ENCODE assay signal across 9 mouse cellular contexts in genomic region chr19:58060854-58061358, GRCm38 (mm10).
DNase-seq lines count a peak whose midpoint lies in the region; ATAC-seq lines count a peak whose summit lies in the region.
"Had no signal": no experiment of that assay in that cellular context is flagged by ENCODE, and none has a peak within 500 bp of the region (broad histone marks: within the 10 kb centered on the region; RNA-seq: fewer than 3 reads in every experiment).

No protein-coding gene starts in this region.

- DNase-seq in heart, postnatal 4 days: no peak
- peak; percentile 49 for DNase-seq in hindbrain, embryonic 14.5 days (ENCODE audit: low spot score)
- no peak for DNase-seq in frontal cortex, postnatal 36 days (ENCODE audit: low spot score in 2 of 2)
- DNase-seq in ovary, postnatal 14 days (ENCODE audit: low spot score): no peak
- DNase-seq in left cerebral cortex, adult 9 months (ENCODE audit: low spot score in 2 of 2): no peak

- no peaks in the 10 kb centered on the region for H3K36me3 ChIP-seq in heart, embryonic 13.5 days
- H3K36me3 ChIP-seq in embryonic facial prominence, embryonic 12.5 days: no peaks in the 10 kb centered on the region
- H3K36me3 ChIP-seq in hindbrain, embryonic 14.5 days (replicated peaks; ENCODE audit: control insufficient read depth, insufficient read depth): no peaks in the 10 kb centered on the region
- no peaks in the 10 kb centered on the region for H3K36me3 ChIP-seq in midbrain, embryonic 15.5 days (replicated peaks)

- no peaks in the 10 kb centered on the region for H3K9me3 ChIP-seq in heart, embryonic 13.5 days
- no peaks in the 10 kb centered on the region for H3K9me3 ChIP-seq in embryonic facial prominence, embryonic 12.5 days
- no peaks in the 10 kb centered on the region for H3K9me3 ChIP-seq in hindbrain, embryonic 14.5 days (ENCODE audit: control insufficient read depth, low read length)
- no peaks in the 10 kb centered on the region for H3K9me3 ChIP-seq in midbrain, embryonic 15.5 days

- WGBS in heart, embryonic 13.5 days: 18% methylated on average over 15 of the region's 15 CpGs
- WGBS in embryonic facial prominence, embryonic 12.5 days: 13% methylated on average over 15 of the region's 15 CpGs
- 5% methylated on average over 15 of the region's 15 CpGs for WGBS in hindbrain, embryonic 14.5 days
- 8% methylated on average over 15 of the region's 15 CpGs for WGBS in midbrain, embryonic 15.5 days

- no peaks in the 10 kb centered on the region for H3K27me3 ChIP-seq in heart, embryonic 13.5 days (replicated peaks)
- H3K27me3 ChIP-seq in embryonic facial prominence, embryonic 12.5 days: no peaks in the 10 kb centered on the region
- no peaks in the 10 kb centered on the region for H3K27me3 ChIP-seq in hindbrain, embryonic 14.5 days (ENCODE audit: control insufficient read depth, insufficient read depth, low read length)
- H3K27me3 ChIP-seq in midbrain, embryonic 15.5 days (replicated peaks): no peaks in the 10 kb centered on the region

- ATAC-seq in heart, embryonic 13.5 days (ENCODE audit: extremely low read depth, insufficient number of reproducible peaks, low FRiP score, low TSS enrichment): no peak
- peak; percentile 79 for ATAC-seq in embryonic facial prominence, embryonic 12.5 days (ENCODE audit: insufficient number of reproducible peaks, insufficient read depth, low FRiP score, low TSS enrichment)
- peak; percentile 60; the same call in 1 of the 2 replicates for ATAC-seq in hindbrain, embryonic 14.5 days (ENCODE audit: low FRiP score)
- ATAC-seq in midbrain, embryonic 15.5 days (replicated peaks): peak; percentile 71

- H3K4me1 ChIP-seq in heart, embryonic 13.5 days: peaks cover 58% of the 10 kb centered on the region
- H3K4me1 ChIP-seq in embryonic facial prominence, embryonic 12.5 days: peaks cover 28% of the 10 kb centered on the region
- peaks cover 45% of the 10 kb centered on the region for H3K4me1 ChIP-seq in hindbrain, embryonic 14.5 days (replicated peaks; ENCODE audit: control insufficient read depth, insufficient read depth, low read length)
- peaks cover 48% of the 10 kb centered on the region for H3K4me1 ChIP-seq in midbrain, embryonic 15.5 days

- H3K9ac ChIP-seq in heart, embryonic 13.5 days: peak overlapping the region; percentile 54
- no peak overlapping the region for H3K9ac ChIP-seq in embryonic facial prominence, embryonic 12.5 days
- peak overlapping the region; percentile 0; the same call in 1 of the 2 replicates for H3K9ac ChIP-seq in hindbrain, embryonic 14.5 days
- no peak overlapping the region for H3K9ac ChIP-seq in midbrain, embryonic 15.5 days

- H3K4me3 ChIP-seq in heart, embryonic 13.5 days: peak overlapping the region; percentile 30
- H3K4me3 ChIP-seq in embryonic facial prominence, embryonic 12.5 days: no peak overlapping the region
- no peak overlapping the region for H3K4me3 ChIP-seq in hindbrain, embryonic 14.5 days (replicated peaks; ENCODE audit: low read length)
- 0 out of 2 replicates have a peak overlapping the region, but pooled peaks have one; percentile 0 for H3K4me3 ChIP-seq in midbrain, embryonic 15.5 days
- H3K4me3 ChIP-seq: erythroblast, embryonic 14.5 days had no signal

- peak overlapping the region; percentile 48; the same call in 1 of the 2 replicates for H3K27ac ChIP-seq in heart, embryonic 13.5 days (replicated peaks)
- 0 out of 2 replicates have a peak overlapping the region, but pooled peaks have one; percentile 42 for H3K27ac ChIP-seq in embryonic facial prominence, embryonic 12.5 days
- H3K27ac ChIP-seq in hindbrain, embryonic 14.5 days: peak overlapping the region; percentile 0; the same call in 1 of the 2 replicates
- peak overlapping the region; percentile 63; the same call in 1 of the 2 replicates for H3K27ac ChIP-seq in midbrain, embryonic 15.5 days

- peak overlapping the region; percentile 62 for H3K4me2 ChIP-seq in heart, embryonic 13.5 days
- H3K4me2 ChIP-seq in embryonic facial prominence, embryonic 12.5 days (replicated peaks): peak overlapping the region; percentile 36
- H3K4me2 ChIP-seq in hindbrain, embryonic 14.5 days (replicated peaks): peak overlapping the region; percentile 30
- H3K4me2 ChIP-seq in midbrain, embryonic 15.5 days: peak overlapping the region; percentile 29

Comparison
In these comparisons a context has a peak if more than half of its experiments do, and no peak if none do; other contexts are left out.
1. H3K27ac ChIP-seq: peak in every context shown above with its lines; median percentile 63 in midbrain, embryonic 15.5 days; 48 in heart, embryonic 13.5 days; 42 in embryonic facial prominence, embryonic 12.5 days; 0 in hindbrain, embryonic 14.5 days.
2. H3K4me3 ChIP-seq: peak in heart, embryonic 13.5 days (single experiment) and midbrain, embryonic 15.5 days (single experiment); none in embryonic facial prominence, embryonic 12.5 days (single experiment) and hindbrain, embryonic 14.5 days (single experiment).
3. H3K9ac ChIP-seq: peak in heart, embryonic 13.5 days (single experiment) and hindbrain, embryonic 14.5 days (single experiment); none in embryonic facial prominence, embryonic 12.5 days (single experiment) and midbrain, embryonic 15.5 days (single experiment).
4. Peak in every context shown above with its lines, with median percentiles within 50 percentile points of each other: H3K4me2 ChIP-seq.